Mouse (Mus musculus) embryonic facial prominence, embryonic 12.5 days (tissue): Measurements from ENCODE around the gene H2-T22. TPM values are rescaled to one million over a fixed set of nuclear protein-coding genes. Genes with fewer than 3 reads are reported as not detected.

Source experiments
- ATAC-seq: fragments of 200-750 bp; cut with Nextera tagmentation; 2 replicates; pipeline ENCODE4 v1.8.0; 2017; ENCODE audit not compliant: insufficient number of reproducible peaks, insufficient read depth, low FRiP score, low TSS enrichment
- H3K27ac ChIP-seq: fragments of 300-500 bp; sonication (generic); 2 replicates; pipeline ENCODE4 v1.5.1; 2016; ENCODE audit warnings: mild to moderate bottlenecking
- H3K27me3 ChIP-seq: fragments of 300-500 bp; sonication (generic); 2 replicates; pipeline ENCODE4 v1.6.1; 2016; ENCODE audit warnings: mild to moderate bottlenecking, moderate library complexity
- H3K36me3 ChIP-seq: fragments of 300-500 bp; sonication (generic); 2 replicates; pipeline ENCODE4 v1.6.1; 2016; ENCODE audit warnings: mild to moderate bottlenecking
- H3K4me1 ChIP-seq: fragments of 300-500 bp; sonication (generic); 2 replicates; pipeline ENCODE4 v1.6.1; 2016
- H3K4me2 ChIP-seq: fragments of 300-500 bp; sonication (generic); replicated peaks from 2 replicates; pipeline ENCODE4 v1.6.1; 2016; ENCODE audit warnings: mild to moderate bottlenecking, moderate library complexity
- H3K4me3 ChIP-seq: fragments of 300-500 bp; sonication (generic); 2 replicates; pipeline ENCODE4 v1.5.1; 2016; ENCODE audit warnings: mild to moderate bottlenecking
- H3K9ac ChIP-seq: fragments of 300-500 bp; sonication (generic); 2 replicates; pipeline ENCODE4 v1.6.1; 2016; ENCODE audit warnings: mild to moderate bottlenecking, moderate library complexity
- H3K9me3 ChIP-seq: fragments of 300-500 bp; sonication (generic); 2 replicates; pipeline ENCODE4 v1.6.1; 2016; ENCODE audit warnings: mild to moderate bottlenecking, moderate library complexity
- WGBS: fragments of 180-500 bp; shearing (Covaris S2); methylation state at CpG from one replicate; pipeline ENCODE4 v1.1.7; 2016; 5-methylcytosine and 5-hydroxymethylcytosine counted together
- polyA plus RNA-seq: library from polyadenylated mRNA; unstranded; fragments of >200 nt; fragmentation: Nextera tagmentation; extraction: Ambion mirVana; gene quantifications from 2 replicates; pipeline ENCODE4 v1.2.1, GENCODE M21; 2016

Gene H2-T22
- polyA plus RNA-seq, 1 experiment from 2014 or later = 16.3 TPM

DNA sequence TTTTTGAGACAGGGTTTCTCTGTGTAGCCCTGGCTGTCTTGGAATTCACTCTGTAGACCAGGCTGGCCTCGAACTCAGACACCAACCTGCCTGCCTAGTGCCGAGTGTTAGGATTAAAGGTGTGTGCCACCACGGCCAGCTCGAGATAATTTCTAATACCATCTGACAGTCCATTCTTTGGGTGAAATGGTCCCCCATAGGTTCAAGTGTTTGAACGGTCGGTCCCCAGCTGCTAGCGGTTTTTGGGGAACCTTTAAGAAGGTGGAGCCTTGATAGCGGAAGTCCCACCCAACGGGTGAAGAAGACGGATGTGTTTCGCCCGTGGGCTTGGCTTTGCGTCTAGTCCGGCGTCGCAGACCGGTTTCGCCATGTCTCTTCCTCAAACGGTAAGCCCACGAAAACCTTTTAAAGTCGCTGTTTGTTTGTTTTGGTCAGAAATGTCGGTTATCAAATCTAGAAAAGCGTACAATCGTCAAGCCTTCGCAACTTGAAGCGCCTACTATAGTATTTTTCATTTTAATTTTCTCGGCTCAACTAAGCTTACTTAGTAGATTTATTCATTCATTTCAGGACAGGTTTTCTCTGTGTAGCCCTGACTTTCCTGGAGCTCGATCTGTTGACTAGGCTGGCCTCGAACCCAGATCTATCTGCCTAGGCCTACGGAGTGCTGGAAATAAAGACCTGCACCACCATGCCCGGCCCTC lies 48.2 kb downstream of the H2-T22 start:
- H3K4me1 ChIP-seq = peaks cover 9% of the 10 kb centered on the region
- no peak overlapping the region for H3K27ac ChIP-seq
- no peaks in the 10 kb centered on the region for H3K27me3 ChIP-seq
- 3% methylated on average over 31 of the region's 31 CpGs for WGBS
- H3K36me3 ChIP-seq = peaks cover 5% of the 10 kb centered on the region; the same call in 1 of the 2 replicates
- no peaks in the 10 kb centered on the region for H3K9me3 ChIP-seq
- peak; percentile 53; the same call in 1 of the 2 replicates for ATAC-seq
- peak overlapping the region; percentile 61 for H3K9ac ChIP-seq
- H3K4me3 ChIP-seq = peak overlapping the region; percentile 60
- peak overlapping the region; percentile 65 for H3K4me2 ChIP-seq

DNA sequence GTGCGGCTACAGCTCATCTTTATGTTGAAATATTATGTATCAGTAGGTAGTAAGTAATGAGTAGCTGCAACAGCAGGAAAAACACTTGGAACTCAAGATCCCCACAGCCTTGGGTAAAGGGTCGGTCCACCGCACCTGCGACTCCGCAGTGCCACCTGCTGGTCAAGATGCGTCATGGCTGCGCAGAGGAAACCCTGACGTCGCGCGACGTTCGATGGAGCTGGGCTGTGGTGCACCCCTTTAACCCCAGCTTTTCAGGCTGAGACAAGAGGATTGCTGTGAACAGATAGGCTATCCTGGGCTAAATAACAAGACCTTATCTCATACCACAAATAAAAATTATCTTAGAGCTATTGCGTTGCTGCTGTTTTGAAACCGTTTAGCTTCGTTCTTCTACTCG lies 48.9 kb downstream of the H2-T22 start:
- Histone ChIP-seq H3K27ac (no peak overlapping the region), H3K4me2 (peak overlapping the region; percentile 65), H3K9ac (no peak overlapping the region), H3K27me3 (no peaks in the 10 kb centered on the region), H3K4me1 (peaks cover 9% of the 10 kb centered on the region), H3K4me3 (peak overlapping the region; percentile 16; the same call in 1 of the 2 replicates), H3K9me3 (no peaks in the 10 kb centered on the region), H3K36me3 (peaks cover 12% of the 10 kb centered on the region)
- ATAC-seq = peak; percentile 73
- WGBS = 8% methylated on average over 17 of the region's 17 CpGs

DNA sequence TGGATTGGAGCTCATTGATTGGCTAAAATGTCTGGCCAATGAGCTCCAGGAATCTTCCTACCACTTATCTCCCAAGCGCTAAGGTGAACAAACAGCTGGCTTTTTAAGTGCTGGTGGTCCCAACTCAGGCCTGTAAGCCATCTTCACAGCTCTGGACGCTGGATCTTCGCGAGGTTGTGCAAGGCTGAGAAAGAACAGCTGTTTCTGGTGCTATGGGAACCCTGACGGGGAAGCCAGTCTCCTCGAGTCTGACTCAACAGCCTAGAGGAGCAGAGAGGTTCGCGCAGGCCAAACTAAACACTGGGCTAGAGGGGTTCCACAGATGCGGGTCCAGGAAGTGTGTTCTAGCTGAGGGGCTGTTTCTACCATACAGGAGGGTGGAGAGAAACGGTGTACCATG lies 50.8 kb downstream of the H2-T22 start:
- ATAC-seq = no peak
- WGBS = 45% methylated on average over 10 of the region's 10 CpGs

More for the DNA sequence above, 50.8 kb downstream of the H2-T22 start:
- Histone ChIP-seq H3K4me2 (no peak overlapping the region), H3K9me3 (no peaks in the 10 kb centered on the region), H3K4me3 (no peak overlapping the region), H3K27me3 (no peaks in the 10 kb centered on the region), H3K27ac (no peak overlapping the region), H3K9ac (no peak overlapping the region), H3K4me1 (peaks cover 7% of the 10 kb centered on the region), H3K36me3 (peaks cover 31% of the 10 kb centered on the region)

Other genes with a start within 250 kb of the H2-T22 start
- 6.9 and 8.9 TPM in 2 replicates for gene Ier3, start 221.1 kb downstream of the H2-T22 start, polyA plus RNA-seq
- 50.7 and 60.3 TPM in 2 replicates for gene Flot1, start 219.5 kb downstream of the H2-T22 start, polyA plus RNA-seq
- 1,266 and 1,271 TPM in 2 replicates for gene Tubb5, start 204.4 kb downstream of the H2-T22 start, polyA plus RNA-seq
- 15.1 and 21.3 TPM in 2 replicates for gene Mdc1, start 201.2 kb downstream of the H2-T22 start, polyA plus RNA-seq
- 39.9 and 43.9 TPM in 2 replicates for gene Nrm, start 181.4 kb downstream of the H2-T22 start, polyA plus RNA-seq
- gene Ppp1r18, start 177.2 kb downstream of the H2-T22 start, polyA plus RNA-seq = 26.1 and 28.9 TPM in 2 replicates
- 47.8 and 52.8 TPM in 2 replicates for gene Dhx16, start 162.9 kb downstream of the H2-T22 start, polyA plus RNA-seq
- 24.0 and 24.3 TPM in 2 replicates for gene 2310061I04Rik, start 145.3 kb downstream of the H2-T22 start, polyA plus RNA-seq
- 165 and 172 TPM in 2 replicates for gene Atat1, start 132.7 kb downstream of the H2-T22 start, polyA plus RNA-seq
- 65.6 TPM in 2 replicates for gene Mrps18b, start 126.4 kb downstream of the H2-T22 start, polyA plus RNA-seq
- 50.1 and 51.9 TPM in 2 replicates for gene Ppp1r10, start 126.3 kb downstream of the H2-T22 start, polyA plus RNA-seq
- gene Abcf1, start 73.0 kb downstream of the H2-T22 start, polyA plus RNA-seq = 91.2 and 113 TPM in 2 replicates
- gene Gnl1, start 62.9 kb downstream of the H2-T22 start, polyA plus RNA-seq = 69.9 and 71.5 TPM in 2 replicates
- gene Prr3, start 62.5 kb downstream of the H2-T22 start, polyA plus RNA-seq = 42.9 and 51.4 TPM in 2 replicates
- 3.7 and 5.5 TPM in 2 replicates for gene H2-T24, start 22.2 kb downstream of the H2-T22 start, polyA plus RNA-seq
- 10.2 and 12.1 TPM in 2 replicates for gene H2-T23, start 9.9 kb downstream of the H2-T22 start, polyA plus RNA-seq
- not detected in 2 replicates for gene Gm6034, start 214 bp upstream of the H2-T22 start, polyA plus RNA-seq
- not detected in 2 replicates for gene Gm11127, start 15.6 kb upstream of the H2-T22 start, polyA plus RNA-seq
- not detected in 2 replicates for gene Gm19684, start 78.9 kb upstream of the H2-T22 start, polyA plus RNA-seq
- gene Gm7030, start 86.7 kb upstream of the H2-T22 start, polyA plus RNA-seq = not detected in 2 replicates
- not detected in 2 replicates for gene Gm8909, start 125.8 kb upstream of the H2-T22 start, polyA plus RNA-seq
- not detected in 2 replicates for gene H2-T3, start 147.5 kb upstream of the H2-T22 start, polyA plus RNA-seq
- gene Rpp21, start 215.3 kb upstream of the H2-T22 start, polyA plus RNA-seq = 98.2 and 106 TPM in 2 replicates
- 25.2 and 27.2 TPM in 2 replicates for gene Trim39, start 229.5 kb upstream of the H2-T22 start, polyA plus RNA-seq
- gene H2-M10.2, start 243.7 kb upstream of the H2-T22 start, polyA plus RNA-seq = 0.20 TPM in 1 of 2 replicates, not detected in the other